Mouse (Mus musculus) stomach, postnatal 0 days (tissue): ENCODE results near the gene Ppp1r18. TPM values are rescaled to one million over a fixed set of nuclear protein-coding genes. Genes with fewer than 3 reads are reported as not detected.
A peak's percentile ranks its signal among the peaks of the same experiment; 100 is the strongest.

Experiments
- ATAC-seq: fragments of 200-750 bp; cut with Nextera tagmentation; 2 replicates; pipeline ENCODE4 v1.8.0; 2017; ENCODE audit not compliant: low FRiP score, low TSS enrichment
- DNase-seq: peaks from one replicate; pipeline ENCODE4 v3.0.0-alpha.2; 2016; ENCODE audit warnings: low spot score
- H3K27ac ChIP-seq: fragments of 300-500 bp; sonication (generic); replicated peaks from 2 replicates; pipeline ENCODE4 v1.5.1; 2014; ENCODE audit warnings: mild to moderate bottlenecking, control low read depth
- H3K27me3 ChIP-seq: fragments of 300-500 bp; sonication (generic); 2 replicates; pipeline ENCODE4 v1.6.1; 2014; ENCODE audit warnings: low read length; ENCODE audit not compliant: control insufficient read depth, insufficient read depth
- H3K36me3 ChIP-seq: fragments of 300-500 bp; sonication (generic); 2 replicates; pipeline ENCODE4 v1.6.1; 2014; ENCODE audit warnings: low read length, mixed read lengths; ENCODE audit not compliant: control insufficient read depth, insufficient read depth
- H3K4me1 ChIP-seq: fragments of 300-500 bp; sonication (generic); replicated peaks from 2 replicates; pipeline ENCODE4 v1.6.1; 2014; ENCODE audit warnings: antibody characterized with exemption; ENCODE audit not compliant: control insufficient read depth, insufficient read depth
- H3K4me2 ChIP-seq: fragments of 300-500 bp; sonication (generic); replicated peaks from 2 replicates; pipeline ENCODE4 v1.6.1; 2014; ENCODE audit warnings: low read depth, mild to moderate bottlenecking, control low read depth, moderate library complexity
- H3K4me3 ChIP-seq: fragments of 300-500 bp; sonication (generic); 2 replicates; pipeline ENCODE4 v1.5.1; 2014; ENCODE audit warnings: low read depth, low read length, control low read depth
- H3K9ac ChIP-seq: fragments of 300-500 bp; sonication (generic); 2 replicates; pipeline ENCODE4 v1.6.1; 2014; ENCODE audit warnings: mild to moderate bottlenecking, low read length, control low read depth, mixed read lengths
- H3K9me3 ChIP-seq: fragments of 300-500 bp; sonication (generic); 2 replicates; pipeline ENCODE4 v1.6.1; 2016; ENCODE audit warnings: low read length; ENCODE audit not compliant: control insufficient read depth
- CTCF ChIP-seq: IDR thresholded peaks from 2 replicates; pipeline ENCODE4 v1.5.1; 2016; ENCODE audit warnings: antibody characterized with exemption, low read depth, mild to moderate bottlenecking, moderate library complexity
- EP300 ChIP-seq: optimal IDR thresholded peaks from 2 replicates; pipeline ENCODE3; 2016; ENCODE audit warnings: antibody characterized with exemption
- WGBS: fragments of 180-500 bp; shearing (Covaris S2); extraction: QIAGEN DNeasy Blood & Tissue Kit; methylation state at CpG from one replicate; pipeline ENCODE4 v1.1.7; 2014; 5-methylcytosine and 5-hydroxymethylcytosine counted together
- polyA plus RNA-seq: library from polyadenylated mRNA; unstranded; fragments of >200 nt; fragmentation: Nextera tagmentation; extraction: Ambion mirVana; gene quantifications from 2 replicates; pipeline ENCODE4 v1.2.1, GENCODE M21; 2015

Gene Ppp1r18
- polyA plus RNA-seq, 1 experiment from 2014 or later, result 16.6 TPM

GRCm38 (mm10) chr17:35905587-35905986, 40.2 kb downstream of the Ppp1r18 start:
- no peaks in the 10 kb centered on the region for H3K27me3 ChIP-seq
- no peaks in the 10 kb centered on the region for H3K9me3 ChIP-seq
- 94% methylated on average over 1 of the region's 1 CpGs for WGBS
- TF ChIP-seq CTCF (no peak), EP300 (no peak)
- no peak overlapping the region for H3K9ac ChIP-seq
- no peak overlapping the region for H3K4me3 ChIP-seq
- no peaks in the 10 kb centered on the region for H3K4me1 ChIP-seq
- H3K27ac ChIP-seq, result no peak overlapping the region
- ATAC-seq (no peak), DNase-seq (no peak)
- H3K36me3 ChIP-seq, result 0 out of 2 replicates have a peak, but pooled peaks cover 3% of the 10 kb centered on the region
- H3K4me2 ChIP-seq, result no peak overlapping the region

- Histone ChIP-seq H3K36me3 (0 out of 2 replicates have a peak, but pooled peaks cover 5% of the 10 kb centered on the region), H3K27me3 (no peaks in the 10 kb centered on the region), H3K27ac (no peak overlapping the region), H3K4me2 (no peak overlapping the region), H3K9ac (no peak overlapping the region), H3K4me3 (no peak overlapping the region), H3K9me3 (no peaks in the 10 kb centered on the region), H3K4me1 (no peaks in the 10 kb centered on the region)
- TF ChIP-seq CTCF (peak; percentile 57), EP300 (no peak)
- WGBS, result 83% methylated on average over 2 of the region's 2 CpGs
- no peak for DNase-seq
- ATAC-seq, result no peak
These were observed 42.2 kb downstream of the Ppp1r18 start for GRCm38 (mm10) chr17:35907609-35908008.

- 0 out of 2 replicates have a peak, but pooled peaks cover 2% of the 10 kb centered on the region for H3K36me3 ChIP-seq
These were observed 44.0 kb downstream of the Ppp1r18 start for GRCm38 (mm10) chr17:35909186-35909918.

GRCm38 (mm10) chr17:35909919-35910369, 44.6 kb downstream of the Ppp1r18 start, which contains the start of gene Atat1:
TSS of gene Atat1 (minus strand) at chr17:35910075.
- peak within 1 kb of the TSS; percentile 87 for H3K4me2 ChIP-seq
- 2% methylated on average over 25 of the region's 25 CpGs for WGBS
- 0 out of 2 replicates have a peak, but pooled peaks cover 2% of the 10 kb centered on the region for H3K36me3 ChIP-seq

More at GRCm38 (mm10) chr17:35909186-35909918, 44.0 kb downstream of the Ppp1r18 start:
- Histone ChIP-seq H3K9ac (peak overlapping the region; percentile 69), H3K27me3 (no peaks in the 10 kb centered on the region), H3K4me1 (no peaks in the 10 kb centered on the region), H3K27ac (peak overlapping the region; percentile 81), H3K4me3 (peak overlapping the region; percentile 56), H3K4me2 (peak overlapping the region; percentile 87), H3K9me3 (no peaks in the 10 kb centered on the region)
- TF ChIP-seq EP300, result no peak
- no peak for TF ChIP-seq CTCF
- ATAC-seq (peak; percentile 55), DNase-seq (no peak)
- 10% methylated on average over 20 of the region's 20 CpGs for WGBS

GRCm38 (mm10) chr17:35914975-35915374, 49.6 kb downstream of the Ppp1r18 start:
- no peak for DNase-seq
- peaks cover 3% of the 10 kb centered on the region for H3K4me1 ChIP-seq
- H3K27ac ChIP-seq, result no peak overlapping the region
- H3K9me3 ChIP-seq, result no peaks in the 10 kb centered on the region
- no peak overlapping the region for H3K9ac ChIP-seq
- H3K4me3 ChIP-seq, result no peak overlapping the region; the same call in 1 of the 2 replicates
- 0 out of 2 replicates have a peak, but pooled peaks cover 2% of the 10 kb centered on the region for H3K36me3 ChIP-seq
- TF ChIP-seq CTCF (peak; percentile 36; the same call in 1 of the 2 replicates), EP300 (no peak)
- ATAC-seq, result no peak
- H3K4me2 ChIP-seq, result peak overlapping the region; percentile 70; the same call in 1 of the 2 replicates
- WGBS, result 64% methylated on average over 6 of the region's 6 CpGs
- no peaks in the 10 kb centered on the region for H3K27me3 ChIP-seq

More at GRCm38 (mm10) chr17:35909919-35910369, 44.6 kb downstream of the Ppp1r18 start, which contains the start of gene Atat1:
- Histone ChIP-seq H3K9me3 (no peaks in the 10 kb centered on the region), H3K4me3 (peak within 1 kb of the TSS; percentile 56), H3K27ac (peak within 1 kb of the TSS; percentile 81), H3K27me3 (no peaks in the 10 kb centered on the region), H3K4me1 (no peaks in the 10 kb centered on the region), H3K9ac (peak within 1 kb of the TSS; percentile 69)
- ATAC-seq (peak; percentile 89), DNase-seq (peak; percentile 98)
- TF ChIP-seq EP300 (no peak), CTCF (no peak)
